Mouse (Mus musculus): Measurements from ENCODE around the gene Hmgcll1. TPM values are rescaled to one million over a fixed set of nuclear protein-coding genes. Genes with fewer than 3 reads are reported as not detected.

The Hmgcll1 gene
- polyA plus RNA-seq (2014; fragmentation: Nextera tagmentation; extraction: Ambion mirVana), result 2.3 and 3.6 TPM in 2 replicates

GRCm38 (mm10) chr9:76014631-76015531 is at the start of gene Hmgcll1:
Gene Hmgcll1 (plus strand): TSS chr9:76014855.
- Histone ChIP-seq H3K27ac (ENCODE audit: low read depth, low read length) (no peak within 1 kb of the TSS), H3K4me1 (ENCODE audit: control insufficient read depth, insufficient read depth, low read length) (0 out of 2 replicates have a peak, but pooled peaks cover 2% of the 10 kb centered on the region), H3K27me3 (ENCODE audit: control insufficient read depth, insufficient read depth, low read length) (no peaks in the 10 kb centered on the region), H3K9ac (ENCODE audit: low read depth, low read length) (peak within 1 kb of the TSS; percentile 66), H3K36me3 (ENCODE audit: control insufficient read depth, insufficient read depth, low read length) (no peaks in the 10 kb centered on the region), H3K4me2 (replicated peaks; ENCODE audit: low read depth, low read length) (peak within 1 kb of the TSS; percentile 91), H3K9me3 (ENCODE audit: control insufficient read depth, low read length) (no peaks in the 10 kb centered on the region), H3K4me3 (ENCODE audit: low read length) (peak within 1 kb of the TSS; percentile 59)
- peak; percentile 93 for ATAC-seq (ENCODE audit: low FRiP score, low TSS enrichment)
- WGBS, result 4% methylated on average over 40 of the region's 40 CpGs

- no peaks in the 10 kb centered on the region for H3K36me3 ChIP-seq (ENCODE audit: control insufficient read depth, insufficient read depth, low read length)
- no peaks in the 10 kb centered on the region for H3K27me3 ChIP-seq (ENCODE audit: control insufficient read depth, insufficient read depth, low read length)
- no peak overlapping the region for H3K4me2 ChIP-seq (replicated peaks; ENCODE audit: low read depth, low read length)
- no peaks in the 10 kb centered on the region for H3K4me1 ChIP-seq (ENCODE audit: control insufficient read depth, insufficient read depth, low read length)
- H3K4me3 ChIP-seq (ENCODE audit: low read length), result no peak overlapping the region
- no peaks in the 10 kb centered on the region for H3K9me3 ChIP-seq (ENCODE audit: control insufficient read depth, low read length)
- no peak for ATAC-seq (ENCODE audit: low FRiP score, low TSS enrichment)
- 81% methylated on average over 1 of the region's 1 CpGs for WGBS
- H3K9ac ChIP-seq (ENCODE audit: low read depth, low read length), result no peak overlapping the region
- no peak overlapping the region for H3K27ac ChIP-seq (ENCODE audit: low read depth, low read length)
Measured at GRCm38 (mm10) chr9:75980097-75980496, 34.6 kb upstream of the Hmgcll1 start.

GRCm38 (mm10) chr9:75981139-75981538 is 33.5 kb upstream of the Hmgcll1 start:
- WGBS, result 79% methylated on average over 1 of the region's 1 CpGs
- Histone ChIP-seq H3K4me3 (ENCODE audit: low read length) (no peak overlapping the region), H3K9ac (ENCODE audit: low read depth, low read length) (no peak overlapping the region), H3K36me3 (ENCODE audit: control insufficient read depth, insufficient read depth, low read length) (no peaks in the 10 kb centered on the region), H3K9me3 (ENCODE audit: control insufficient read depth, low read length) (no peaks in the 10 kb centered on the region), H3K4me1 (ENCODE audit: control insufficient read depth, insufficient read depth, low read length) (no peaks in the 10 kb centered on the region), H3K4me2 (replicated peaks; ENCODE audit: low read depth, low read length) (no peak overlapping the region), H3K27ac (ENCODE audit: low read depth, low read length) (no peak overlapping the region), H3K27me3 (ENCODE audit: control insufficient read depth, insufficient read depth, low read length) (no peaks in the 10 kb centered on the region)
- no peak for ATAC-seq (ENCODE audit: low FRiP score, low TSS enrichment)

- no peak overlapping the region for H3K4me3 ChIP-seq (ENCODE audit: low read length)
- no peaks in the 10 kb centered on the region for H3K4me1 ChIP-seq (ENCODE audit: control insufficient read depth, insufficient read depth, low read length)
- no peak overlapping the region for H3K9ac ChIP-seq (ENCODE audit: low read depth, low read length)
- no peak overlapping the region for H3K27ac ChIP-seq (ENCODE audit: low read depth, low read length)
- ATAC-seq (ENCODE audit: low FRiP score, low TSS enrichment), result no peak
- no peaks in the 10 kb centered on the region for H3K9me3 ChIP-seq (ENCODE audit: control insufficient read depth, low read length)
- H3K4me2 ChIP-seq (replicated peaks; ENCODE audit: low read depth, low read length), result no peak overlapping the region
- H3K36me3 ChIP-seq (ENCODE audit: control insufficient read depth, insufficient read depth, low read length), result no peaks in the 10 kb centered on the region
- no peaks in the 10 kb centered on the region for H3K27me3 ChIP-seq (ENCODE audit: control insufficient read depth, insufficient read depth, low read length)
- 83% methylated on average over 4 of the region's 4 CpGs for WGBS
Measured at GRCm38 (mm10) chr9:75989491-75989890, 25.2 kb upstream of the Hmgcll1 start.

- Histone ChIP-seq H3K4me3 (ENCODE audit: low read length) (no peak overlapping the region), H3K9ac (ENCODE audit: low read depth, low read length) (no peak overlapping the region), H3K27ac (ENCODE audit: low read depth, low read length) (no peak overlapping the region), H3K36me3 (ENCODE audit: control insufficient read depth, insufficient read depth, low read length) (no peaks in the 10 kb centered on the region), H3K9me3 (ENCODE audit: control insufficient read depth, low read length) (no peaks in the 10 kb centered on the region), H3K27me3 (ENCODE audit: control insufficient read depth, insufficient read depth, low read length) (no peaks in the 10 kb centered on the region), H3K4me1 (ENCODE audit: control insufficient read depth, insufficient read depth, low read length) (no peaks in the 10 kb centered on the region), H3K4me2 (replicated peaks; ENCODE audit: low read depth, low read length) (no peak overlapping the region)
- ATAC-seq (ENCODE audit: low FRiP score, low TSS enrichment), result no peak; the same call in 1 of the 2 replicates
- WGBS, result 56% methylated on average over 2 of the region's 2 CpGs
Measured at GRCm38 (mm10) chr9:75998791-75999350, 15.8 kb upstream of the Hmgcll1 start.

- Histone ChIP-seq H3K27me3 (ENCODE audit: control insufficient read depth, insufficient read depth, low read length) (no peaks in the 10 kb centered on the region), H3K27ac (ENCODE audit: low read depth, low read length) (no peak overlapping the region), H3K9ac (ENCODE audit: low read depth, low read length) (no peak overlapping the region), H3K4me3 (ENCODE audit: low read length) (no peak overlapping the region), H3K4me1 (ENCODE audit: control insufficient read depth, insufficient read depth, low read length) (no peaks in the 10 kb centered on the region), H3K4me2 (replicated peaks; ENCODE audit: low read depth, low read length) (no peak overlapping the region), H3K36me3 (ENCODE audit: control insufficient read depth, insufficient read depth, low read length) (no peaks in the 10 kb centered on the region), H3K9me3 (ENCODE audit: control insufficient read depth, low read length) (no peaks in the 10 kb centered on the region)
- peak; percentile 57; the same call in 1 of the 2 replicates for ATAC-seq (ENCODE audit: low FRiP score, low TSS enrichment)
- WGBS, result 51% methylated on average over 10 of the region's 10 CpGs
Measured at GRCm38 (mm10) chr9:76000876-76001858, 13.5 kb upstream of the Hmgcll1 start.

GRCm38 (mm10) chr9:76003066-76003465 is 11.6 kb upstream of the Hmgcll1 start:
- Histone ChIP-seq H3K27ac (ENCODE audit: low read depth, low read length) (no peak overlapping the region), H3K36me3 (ENCODE audit: control insufficient read depth, insufficient read depth, low read length) (no peaks in the 10 kb centered on the region), H3K27me3 (ENCODE audit: control insufficient read depth, insufficient read depth, low read length) (no peaks in the 10 kb centered on the region), H3K4me3 (ENCODE audit: low read length) (no peak overlapping the region), H3K9me3 (ENCODE audit: control insufficient read depth, low read length) (no peaks in the 10 kb centered on the region), H3K4me2 (replicated peaks; ENCODE audit: low read depth, low read length) (no peak overlapping the region), H3K9ac (ENCODE audit: low read depth, low read length) (no peak overlapping the region), H3K4me1 (ENCODE audit: control insufficient read depth, insufficient read depth, low read length) (no peaks in the 10 kb centered on the region)
- WGBS, result 40% methylated on average over 3 of the region's 3 CpGs
- ATAC-seq (ENCODE audit: low FRiP score, low TSS enrichment), result no peak

- WGBS, result 54% methylated on average over 6 of the region's 6 CpGs
- no peak overlapping the region for H3K4me2 ChIP-seq (replicated peaks; ENCODE audit: low read depth, low read length)
Measured at GRCm38 (mm10) chr9:76003637-76004036, 11.0 kb upstream of the Hmgcll1 start.

More at GRCm38 (mm10) chr9:76003637-76004036, 11.0 kb upstream of the Hmgcll1 start:
- no peaks in the 10 kb centered on the region for H3K27me3 ChIP-seq (ENCODE audit: control insufficient read depth, insufficient read depth, low read length)
- no peak overlapping the region for H3K9ac ChIP-seq (ENCODE audit: low read depth, low read length)
- no peaks in the 10 kb centered on the region for H3K9me3 ChIP-seq (ENCODE audit: control insufficient read depth, low read length)
- H3K4me1 ChIP-seq (ENCODE audit: control insufficient read depth, insufficient read depth, low read length), result no peaks in the 10 kb centered on the region
- no peak for ATAC-seq (ENCODE audit: low FRiP score, low TSS enrichment)
- no peaks in the 10 kb centered on the region for H3K36me3 ChIP-seq (ENCODE audit: control insufficient read depth, insufficient read depth, low read length)
- H3K27ac ChIP-seq (ENCODE audit: low read depth, low read length), result no peak overlapping the region
- no peak overlapping the region for H3K4me3 ChIP-seq (ENCODE audit: low read length)
